Mouse (Mus musculus): ENCODE results near the gene Wwox.

DNA sequence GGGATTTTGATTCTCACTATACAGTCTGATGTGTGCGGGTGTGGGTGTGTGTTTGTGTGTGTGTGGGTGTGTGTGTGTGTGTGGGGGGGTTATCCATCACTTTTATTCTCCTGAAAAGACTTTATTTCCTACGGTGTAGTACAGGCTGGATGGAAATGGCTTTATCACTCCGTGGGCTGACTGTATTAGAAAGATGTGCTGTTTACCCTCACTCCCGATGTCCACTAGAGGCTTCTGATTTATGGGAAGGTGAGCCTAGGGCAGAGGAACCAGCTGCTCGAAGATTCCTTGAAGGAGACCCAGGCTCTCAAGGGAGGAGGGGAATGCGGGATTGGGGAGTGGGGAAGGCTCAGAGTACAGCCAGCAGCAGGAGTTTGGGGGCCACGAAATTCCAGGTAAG lies 351.3 kb downstream of the Wwox start:
- TF ChIP-seq CTCF (IDR thresholded peaks at IDR 0.05 in 2 of 3, conservative IDR thresholded peaks at IDR 0.05 in 1 of 3; ENCODE audit: control insufficient read depth in 1 of 3, insufficient read depth in 1 of 3, low read depth in 2 of 3, low read length in 3 of 3, poor library complexity in 1 of 3, severe bottlenecking in 1 of 3) = no peak
- TF ChIP-seq MYC (IDR thresholded peaks at IDR 0.05; ENCODE audit: low read depth, low read length) = no peak
- TF ChIP-seq POLR2A (IDR thresholded peaks at IDR 0.05; ENCODE audit: control insufficient read depth in 1 of 2, insufficient read depth in 1 of 2, low read depth in 1 of 2, low read length in 2 of 2, poor library complexity in 1 of 2) = no peak
- no peak for TF ChIP-seq EP300 (IDR thresholded peaks at IDR 0.05; ENCODE audit: low read depth in 1 of 2, low read length in 2 of 2)
- no peak for TF ChIP-seq POLR2AphosphoS2 (IDR thresholded peaks at IDR 0.05; ENCODE audit: low read length)
- no peak for TF ChIP-seq POLR2AphosphoS5 (IDR thresholded peaks at IDR 0.05; ENCODE audit: borderline replicate concordance, low read depth, low read length)
- TF ChIP-seq E2F4 (IDR thresholded peaks at IDR 0.05; ENCODE audit: borderline replicate concordance, low read depth, low read length) = no peak
- no peak for TF ChIP-seq UBTF (IDR thresholded peaks at IDR 0.05; ENCODE audit: borderline replicate concordance, insufficient read depth, low read depth, low read length)
